Mouse (Mus musculus) lung, postnatal 0 days (tissue): ENCODE measurements around the gene Ptgfrn.

Experiments
- CTCF ChIP-seq: IDR thresholded peaks from 2 replicates; pipeline ENCODE4 v1.5.1; 2016; ENCODE audit warnings: antibody characterized with exemption, mild to moderate bottlenecking
- EP300 ChIP-seq: IDR thresholded peaks from 2 replicates; pipeline ENCODE4 v1.6.1; 2016; ENCODE audit warnings: antibody characterized with exemption, mild to moderate bottlenecking, control low read depth

DNA sequence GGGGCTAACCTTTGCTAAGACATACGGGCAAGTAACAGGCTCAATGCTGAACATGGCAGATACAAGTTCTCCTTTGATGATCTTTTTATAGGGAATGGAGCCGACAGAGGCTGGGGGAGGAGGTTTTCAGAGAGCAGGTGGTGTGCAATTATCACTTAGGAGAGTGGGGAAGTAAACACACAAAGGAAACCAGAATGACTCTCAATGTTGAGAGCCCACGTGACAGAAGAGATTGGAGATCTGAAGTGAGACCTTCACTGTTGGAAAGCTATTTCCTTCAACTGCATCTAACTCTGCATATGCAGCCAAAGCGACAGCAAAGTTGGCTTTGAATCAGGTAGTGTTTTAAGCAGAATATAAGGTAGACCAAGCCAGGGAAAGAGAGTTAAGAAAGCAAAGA is 50.9 kb downstream of the Ptgfrn start:
- TF ChIP-seq CTCF (no peak), EP300 (no peak; the same call in 1 of the 2 replicates)
